Mouse (Mus musculus): ENCODE measurements around the gene Papln. TPM values are rescaled to one million over a fixed set of nuclear protein-coding genes. Genes with fewer than 3 reads are reported as not detected.

The Papln gene
- total and polyA plus RNA-seq, 3 experiments: 0.09 to 0.51 TPM; not detected in 1

DNA sequence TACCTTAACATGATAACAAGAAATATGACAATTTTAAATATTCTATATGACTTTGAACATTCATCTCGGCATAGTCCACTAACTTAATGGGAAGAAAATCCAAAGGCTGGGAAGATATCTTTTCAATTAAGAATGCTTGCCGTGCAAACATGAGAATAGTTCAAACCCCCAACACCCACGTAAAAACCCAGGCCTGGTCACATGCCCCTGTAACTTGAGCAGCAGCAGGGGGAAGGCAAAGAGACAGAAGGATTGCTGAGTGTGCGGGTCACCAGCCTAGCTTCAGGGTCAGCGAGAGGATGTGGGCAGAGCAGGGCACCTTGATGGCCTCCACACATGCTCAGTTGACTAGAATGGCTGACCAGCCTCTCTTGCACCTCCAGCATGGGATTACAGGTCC, 21.7 kb upstream of the Papln start:
- H3K79me2 ChIP-seq (replicated peaks; ENCODE audit: control insufficient read depth, extremely low read depth, insufficient read depth, poor library complexity, severe bottlenecking): no peaks in the 10 kb centered on the region
- dilution Hi-C loops (cut with MboI; ENCODE audit: extremely low pct_ligation_motif_present, extremely low pct_unique_long_range_greater_than_20kb, low sequenced_read_pairs) (no loop called here), in situ Hi-C loops (cut with MboI; ENCODE audit: low pct_ligation_motif_present, low pct_unique_long_range_greater_than_20kb, low sequenced_read_pairs) (no loop called here)
- H3K9ac ChIP-seq (ENCODE audit: insufficient read depth, low read depth): no peak overlapping the region
- no peaks in the 10 kb centered on the region for H3K9me3 ChIP-seq (replicated peaks; ENCODE audit: low read length)
- H3K27me3 ChIP-seq (replicated peaks): no peaks in the 10 kb centered on the region
- DNase-seq (ENCODE audit: extremely low read depth): no peak
- no peak overlapping the region for H3K4me2 ChIP-seq (ENCODE audit: insufficient read depth, low read depth, poor library complexity, severe bottlenecking)
- no peak overlapping the region for H3K27ac ChIP-seq (ENCODE audit: insufficient read depth, low read depth)
- no peak for TF ChIP-seq SIN3A (IDR thresholded peaks at IDR 0.05; ENCODE audit: low read length)
- TF ChIP-seq MAX (IDR thresholded peaks at IDR 0.05; ENCODE audit: low read length): no peak
- no peak for TF ChIP-seq ZKSCAN1 (IDR thresholded peaks at IDR 0.05; ENCODE audit: borderline replicate concordance, low read depth, low read length)
- no peak overlapping the region for H3K4me3 ChIP-seq (replicated peaks in 1 of 3; ENCODE audit: low read depth in 2 of 3, low read length in 2 of 3, poor library complexity in 1 of 3)
- peaks cover 0 to 22% of the 10 kb centered on the region in 2 experiments; a peak in 1 of 4 replicates for H3K4me1 ChIP-seq (ENCODE audit: control insufficient read depth in 1 of 2, insufficient read depth in 2 of 2)
- H3K36me3 ChIP-seq (replicated peaks in 1 of 2; ENCODE audit: control insufficient read depth in 1 of 2, insufficient read depth in 1 of 2, low read length in 1 of 2): peaks cover 0 to 7% of the 10 kb centered on the region in 2 experiments

DNA sequence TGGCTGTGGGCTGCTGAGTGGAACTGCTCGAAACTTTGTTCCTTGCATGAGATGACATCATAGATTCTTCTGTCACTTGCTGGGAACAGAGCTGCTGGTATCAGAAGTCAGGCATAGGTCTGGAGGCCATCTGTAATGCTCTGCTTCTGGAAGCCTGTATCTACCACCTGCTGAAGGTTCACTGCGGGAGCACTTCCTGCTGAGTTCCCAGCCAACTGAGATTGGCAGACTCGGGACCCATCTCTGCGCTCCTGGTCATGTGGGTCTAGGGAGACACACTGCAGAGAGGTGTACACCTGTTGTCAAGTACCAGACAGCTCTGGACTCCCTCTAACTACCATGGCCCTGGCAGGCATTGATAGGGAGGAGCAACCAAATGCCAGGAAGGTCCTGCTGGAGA, 20.6 kb upstream of the Papln start:
- Histone ChIP-seq H3K79me2 (replicated peaks; ENCODE audit: control insufficient read depth, extremely low read depth, insufficient read depth, poor library complexity, severe bottlenecking) (no peaks in the 10 kb centered on the region), H3K27ac (ENCODE audit: insufficient read depth, low read depth) (no peak overlapping the region), H3K27me3 (replicated peaks) (no peaks in the 10 kb centered on the region), H3K9me3 (replicated peaks; ENCODE audit: low read length) (no peaks in the 10 kb centered on the region), H3K4me2 (ENCODE audit: insufficient read depth, low read depth, poor library complexity, severe bottlenecking) (no peak overlapping the region), H3K4me1 (ENCODE audit: control insufficient read depth in 1 of 2, insufficient read depth in 2 of 2) (peaks cover 0 to 20% of the 10 kb centered on the region in 2 experiments; a peak in 1 of 4 replicates), H3K4me3 (replicated peaks in 1 of 3; ENCODE audit: low read depth in 2 of 3, low read length in 2 of 3, poor library complexity in 1 of 3) (no peak overlapping the region), H3K36me3 (replicated peaks in 1 of 2; ENCODE audit: control insufficient read depth in 1 of 2, insufficient read depth in 1 of 2, low read length in 1 of 2) (peaks cover 0 to 2% of the 10 kb centered on the region in 2 experiments), H3K9ac (ENCODE audit: insufficient read depth, low read depth) (no peak overlapping the region)
- TF ChIP-seq ZKSCAN1 (IDR thresholded peaks at IDR 0.05; ENCODE audit: borderline replicate concordance, low read depth, low read length) (no peak), GABPA (IDR thresholded peaks at IDR 0.05; ENCODE audit: insufficient replicate concordance, low read depth, low read length) (no peak), HCFC1 (IDR thresholded peaks at IDR 0.05; ENCODE audit: low read depth, low read length) (no peak), SIN3A (IDR thresholded peaks at IDR 0.05; ENCODE audit: low read length) (no peak), POLR2A (IDR thresholded peaks at IDR 0.05; ENCODE audit: low read depth, low read length) (no peak), ZNF384 (IDR thresholded peaks at IDR 0.05; ENCODE audit: low read depth, low read length) (no peak), UBTF (IDR thresholded peaks at IDR 0.05; ENCODE audit: low read depth, low read length) (no peak), USF2 (conservative IDR thresholded peaks at IDR 0.05; ENCODE audit: low read depth, low read length) (no peak), SMC3 (IDR thresholded peaks at IDR 0.05; ENCODE audit: low read depth, low read length) (no peak), ZC3H11A (IDR thresholded peaks at IDR 0.05; ENCODE audit: low read depth, low read length) (no peak), JUN (IDR thresholded peaks at IDR 0.05; ENCODE audit: insufficient read depth, low read depth, low read length) (no peak), ZMIZ1 (IDR thresholded peaks at IDR 0.05; ENCODE audit: low read depth, low read length) (no peak), CHD1 (IDR thresholded peaks at IDR 0.05; ENCODE audit: low read depth, low read length) (no peak), NRF1 (IDR thresholded peaks at IDR 0.05; ENCODE audit: low read depth, low read length) (no peak), MAZ (IDR thresholded peaks at IDR 0.05; ENCODE audit: low read depth, low read length) (no peak), MAFK (IDR thresholded peaks at IDR 0.05; ENCODE audit: insufficient replicate concordance, low read length) (no peak), TCF12 (IDR thresholded peaks at IDR 0.05; ENCODE audit: low read depth, low read length) (no peak), MEF2A (IDR thresholded peaks at IDR 0.05; ENCODE audit: borderline replicate concordance, low read depth, low read length) (no peak), CHD2 (IDR thresholded peaks at IDR 0.05; ENCODE audit: low read length) (no peak)
- in situ Hi-C loops (cut with MboI; ENCODE audit: low pct_ligation_motif_present, low pct_unique_long_range_greater_than_20kb, low sequenced_read_pairs): no loop called here
- no peak for DNase-seq (ENCODE audit: extremely low read depth)
- dilution Hi-C loops (cut with MboI; ENCODE audit: extremely low pct_ligation_motif_present, extremely low pct_unique_long_range_greater_than_20kb, low sequenced_read_pairs): no loop called here

All from CH12.LX (cell line).